ENCODE assay signal across 26 mouse cellular contexts in the genomic region with DNA sequence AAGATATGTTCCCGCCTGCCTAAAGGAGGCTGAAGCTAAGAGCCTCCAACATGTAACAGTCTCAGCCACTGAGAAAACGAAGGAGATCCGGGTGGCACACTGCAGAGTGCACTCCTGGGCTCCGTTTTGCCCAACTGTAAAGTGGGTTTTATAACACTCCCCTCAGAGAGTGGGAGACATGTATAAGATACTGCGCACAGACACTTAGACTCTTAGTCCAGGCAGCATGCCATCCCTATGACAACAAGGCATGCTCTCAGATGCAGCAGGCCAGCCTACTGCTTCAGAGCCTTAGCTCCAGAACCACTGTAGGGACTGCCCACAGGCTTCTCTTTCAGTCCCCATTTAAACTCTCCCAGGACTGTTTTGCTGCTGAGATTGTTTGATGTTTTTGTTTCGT. TPM values are rescaled to one million over a fixed set of nuclear protein-coding genes. Genes with fewer than 3 reads are reported as not detected.
DNase-seq lines count a peak whose midpoint lies in the region; ATAC-seq and TF ChIP-seq lines count a peak whose summit lies in the region.
"Had no signal": no experiment of that assay in that cellular context is flagged by ENCODE, and none has a peak within 500 bp of the region (broad histone marks: within the 10 kb centered on the region; RNA-seq: fewer than 3 reads in every experiment).

No protein-coding gene starts in this region.

- no peaks in the 10 kb centered on the region for H3K9me3 ChIP-seq in embryonic facial prominence, embryonic 13.5 days
- H3K9me3 ChIP-seq in embryonic facial prominence, embryonic 10.5 days: no peaks in the 10 kb centered on the region
- no peaks in the 10 kb centered on the region for H3K9me3 ChIP-seq in midbrain, postnatal 0 days (ENCODE audit: low read length)
- no peaks in the 10 kb centered on the region for H3K9me3 ChIP-seq in midbrain, embryonic 11.5 days (ENCODE audit: control insufficient read depth, low read length)
- H3K9me3 ChIP-seq: forebrain, embryonic 13.5 days; G1E; heart, embryonic 10.5 days; hindbrain, embryonic 13.5 days had no signal

- H3K4me1 ChIP-seq in embryonic facial prominence, embryonic 13.5 days: peaks cover 26% of the 10 kb centered on the region
- H3K4me1 ChIP-seq in embryonic facial prominence, embryonic 10.5 days: peaks cover 27% of the 10 kb centered on the region
- H3K4me1 ChIP-seq in midbrain, postnatal 0 days (ENCODE audit: insufficient read depth, low read length): peaks cover 19% of the 10 kb centered on the region; the same call in 1 of the 2 replicates
- peaks cover 11% of the 10 kb centered on the region for H3K4me1 ChIP-seq in midbrain, embryonic 11.5 days (ENCODE audit: control insufficient read depth, insufficient read depth, low read length)

- H3K27me3 ChIP-seq in embryonic facial prominence, embryonic 13.5 days: no peaks in the 10 kb centered on the region
- H3K27me3 ChIP-seq in embryonic facial prominence, embryonic 10.5 days (replicated peaks; ENCODE audit: low read depth, poor library complexity, severe bottlenecking): 0 out of 2 replicates have a peak, but pooled peaks cover 10% of the 10 kb centered on the region
- H3K27me3 ChIP-seq in midbrain, postnatal 0 days (ENCODE audit: insufficient read depth, low read length): no peaks in the 10 kb centered on the region
- no peaks in the 10 kb centered on the region for H3K27me3 ChIP-seq in midbrain, embryonic 11.5 days (ENCODE audit: control insufficient read depth, insufficient read depth, low read length)
- H3K27me3 ChIP-seq: forebrain, embryonic 13.5 days had no signal

- no peak overlapping the region for H3K4me2 ChIP-seq in embryonic facial prominence, embryonic 13.5 days
- no peak overlapping the region for H3K4me2 ChIP-seq in midbrain, postnatal 0 days (ENCODE audit: low read depth, low read length, poor library complexity, severe bottlenecking)
- H3K4me2 ChIP-seq in midbrain, embryonic 11.5 days: no peak overlapping the region
- H3K4me2 ChIP-seq: forebrain, embryonic 13.5 days; hindbrain, embryonic 13.5 days had no signal

- no peak overlapping the region for H3K9ac ChIP-seq in embryonic facial prominence, embryonic 13.5 days
- no peak overlapping the region for H3K9ac ChIP-seq in midbrain, postnatal 0 days (replicated peaks; ENCODE audit: low read length, poor library complexity, severe bottlenecking)
- no peak overlapping the region for H3K9ac ChIP-seq in midbrain, embryonic 11.5 days (ENCODE audit: low read length)

- H3K36me3 ChIP-seq in embryonic facial prominence, embryonic 13.5 days: peaks cover 6% of the 10 kb centered on the region; the same call in 1 of the 2 replicates
- no peaks in the 10 kb centered on the region for H3K36me3 ChIP-seq in embryonic facial prominence, embryonic 10.5 days (replicated peaks)
- no peaks in the 10 kb centered on the region for H3K36me3 ChIP-seq in midbrain, postnatal 0 days (ENCODE audit: insufficient read depth, low read length)
- H3K36me3 ChIP-seq in midbrain, embryonic 11.5 days (ENCODE audit: control insufficient read depth, insufficient read depth, low read length): no peaks in the 10 kb centered on the region
- H3K36me3 ChIP-seq: G1E; hindbrain, embryonic 13.5 days had no signal

- TF ChIP-seq CTCF in layer of hippocampus, adult 2 months (conservative IDR thresholded peaks at IDR 0.05): no peak
- no peak for TF ChIP-seq CTCF in midbrain, postnatal 0 days (IDR thresholded peaks at IDR 0.05)

- WGBS in embryonic facial prominence, embryonic 13.5 days: 82% methylated on average over 6 of the region's 6 CpGs
- WGBS in embryonic facial prominence, embryonic 10.5 days: 85% methylated on average over 6 of the region's 6 CpGs
- 80% methylated on average over 6 of the region's 6 CpGs for WGBS in midbrain, postnatal 0 days
- 84% methylated on average over 6 of the region's 6 CpGs for WGBS in midbrain, embryonic 11.5 days

- H3K27ac ChIP-seq in embryonic facial prominence, embryonic 13.5 days: peak overlapping the region; percentile 77
- H3K27ac ChIP-seq in embryonic facial prominence, embryonic 10.5 days (replicated peaks): no peak overlapping the region
- peak overlapping the region; percentile 51; the same call in 1 of the 2 replicates for H3K27ac ChIP-seq in layer of hippocampus, adult 2 months
- H3K27ac ChIP-seq in midbrain, postnatal 0 days (ENCODE audit: low read depth, low read length): peak overlapping the region; percentile 59; the same call in 1 of the 2 replicates
- no peak overlapping the region for H3K27ac ChIP-seq in midbrain, embryonic 11.5 days (ENCODE audit: low read depth, low read length)
- H3K27ac ChIP-seq: forebrain, embryonic 13.5 days; heart, embryonic 10.5 days; hindbrain, embryonic 13.5 days; hindbrain, postnatal 0 days had no signal

- no peak overlapping the region for H3K4me3 ChIP-seq in embryonic facial prominence, embryonic 13.5 days
- no peak overlapping the region for H3K4me3 ChIP-seq in embryonic facial prominence, embryonic 10.5 days
- no peak overlapping the region for H3K4me3 ChIP-seq in layer of hippocampus, adult 2 months
- no peak overlapping the region for H3K4me3 ChIP-seq in midbrain, postnatal 0 days (ENCODE audit: low read depth, low read length)
- no peak overlapping the region for H3K4me3 ChIP-seq in midbrain, embryonic 11.5 days (ENCODE audit: low read depth, low read length)
- H3K4me3 ChIP-seq: forebrain, embryonic 13.5 days; heart, embryonic 10.5 days; hindbrain, embryonic 13.5 days had no signal

- no peak for DNase-seq in embryonic facial prominence, embryonic 10.5 days (ENCODE audit: low spot score)
- DNase-seq in layer of hippocampus, adult 2 months (ENCODE audit: low spot score in 2 of 2): no peak
- DNase-seq in layer of hippocampus, adult 18-20 months (ENCODE audit: low spot score in 2 of 2): no peak
- no peak for DNase-seq in midbrain, postnatal 0 days (ENCODE audit: low spot score)
- DNase-seq in midbrain, embryonic 11.5 days (ENCODE audit: low spot score, missing footprints): no peak
- no peak for DNase-seq in adrenal gland, postnatal 36 days
- DNase-seq: adrenal gland, postnatal 10 days; B cell, adult 2 months; cerebellum, adult 18-20 months; cerebellum, adult 9-11 months; cerebellum, postnatal 36 days; gastrocnemius, postnatal 10 days; heart, adult 18-20 months; heart, postnatal 10 days; heart, postnatal 4 days had no signal

- no peak for ATAC-seq in embryonic facial prominence, embryonic 13.5 days (ENCODE audit: insufficient number of reproducible peaks, insufficient read depth, low FRiP score, low TSS enrichment, low read depth)
- ATAC-seq in midbrain, postnatal 0 days (ENCODE audit: low FRiP score): no peak
- no peak for ATAC-seq in midbrain, embryonic 11.5 days (ENCODE audit: low FRiP score)
- ATAC-seq: CD4-positive, CD25-positive, alpha-beta regulatory T cell, adult 4 months; forebrain, embryonic 13.5 days had no signal

RNA-seq across cellular contexts. Expression of a gene that starts 9.4 kb away (rescaled TPM):
- polyA plus RNA-seq in embryonic facial prominence, embryonic 13.5 days (2015; fragmentation: Nextera tagmentation; extraction: Ambion mirVana): not detected in 2 replicates
- not detected in 2 replicates for polyA plus RNA-seq in embryonic facial prominence, embryonic 10.5 days (2016; fragmentation: Nextera tagmentation; extraction: Ambion mirVana)
- total RNA-seq in layer of hippocampus, adult 2 months (2021): not detected
- total RNA-seq in layer of hippocampus, adult 18-20 months (2021): not detected
- 0.05 TPM in 1 of 2 replicates, not detected in the other for total RNA-seq in midbrain, postnatal 0 days (2014; rRNA removed)
- not detected in 2 replicates for polyA plus RNA-seq in midbrain, postnatal 0 days (2015; fragmentation: Nextera tagmentation; extraction: Ambion mirVana)
- polyA plus RNA-seq in midbrain, embryonic 11.5 days (2014; fragmentation: Nextera tagmentation; extraction: Ambion mirVana): not detected in 2 replicates
- not detected for total RNA-seq in adrenal gland, postnatal 36 days (2021)
- total RNA-seq: adrenal gland, postnatal 10 days; gastrocnemius, postnatal 10 days; gastrocnemius, postnatal 4 days; heart, adult 18-20 months; heart, postnatal 10 days; heart, postnatal 4 days; hindbrain, postnatal 0 days had no signal
- polyA plus RNA-seq: CD4-positive, CD25-positive, alpha-beta regulatory T cell, adult 4 months; embryonic facial prominence, embryonic 11.5 days; forebrain, embryonic 13.5 days; G1E; heart, embryonic 10.5 days; heart, embryonic 14.5 days; hindbrain, embryonic 13.5 days; hindbrain, postnatal 0 days; intestine, embryonic 14.5 days had no signal

RNA-seq across cellular contexts. Expression of a gene that starts 12.2 kb away (rescaled TPM):
- 5.1 and 6.3 TPM in 2 replicates for polyA plus RNA-seq in embryonic facial prominence, embryonic 13.5 days (2015; fragmentation: Nextera tagmentation; extraction: Ambion mirVana)
- 0.65 and 1.1 TPM in 2 replicates for polyA plus RNA-seq in embryonic facial prominence, embryonic 10.5 days (2016; fragmentation: Nextera tagmentation; extraction: Ambion mirVana)
- total RNA-seq in layer of hippocampus, adult 2 months (2021): 1 to 10 TPM; 1.3 to 2.4 TPM
- 1 to 10 TPM; 1.9 TPM for total RNA-seq in layer of hippocampus, adult 18-20 months (2021)
- 1.2 and 1.8 TPM in 2 replicates for total RNA-seq in midbrain, postnatal 0 days (2014; rRNA removed)
- 1.1 and 1.2 TPM in 2 replicates for polyA plus RNA-seq in midbrain, postnatal 0 days (2015; fragmentation: Nextera tagmentation; extraction: Ambion mirVana)
- polyA plus RNA-seq in midbrain, embryonic 11.5 days (2014; fragmentation: Nextera tagmentation; extraction: Ambion mirVana): 0.60 and 0.80 TPM in 2 replicates
- 10 to 100 TPM in 1 of 2 experiments, 1 to 10 TPM in 1; 5.2 to 11.9 TPM for total RNA-seq in adrenal gland, postnatal 36 days (2021)
- total RNA-seq: G1E had no signal
- polyA plus RNA-seq: CD4-positive, CD25-positive, alpha-beta regulatory T cell, adult 4 months had no signal

RNA-seq across cellular contexts. Expression of a gene that starts 16.6 kb away (rescaled TPM):
- 9.1 and 9.7 TPM in 2 replicates for polyA plus RNA-seq in embryonic facial prominence, embryonic 13.5 days (2015; fragmentation: Nextera tagmentation; extraction: Ambion mirVana)
- polyA plus RNA-seq in embryonic facial prominence, embryonic 10.5 days (2016; fragmentation: Nextera tagmentation; extraction: Ambion mirVana): 7.6 and 7.9 TPM in 2 replicates
- total RNA-seq in layer of hippocampus, adult 2 months (2021): 100 to 1,000 TPM; 532 to 547 TPM
- 100 to 1,000 TPM; 554 to 575 TPM for total RNA-seq in layer of hippocampus, adult 18-20 months (2021)
- 133 and 153 TPM in 2 replicates for total RNA-seq in midbrain, postnatal 0 days (2014; rRNA removed)
- 136 and 149 TPM in 2 replicates for polyA plus RNA-seq in midbrain, postnatal 0 days (2015; fragmentation: Nextera tagmentation; extraction: Ambion mirVana)
- polyA plus RNA-seq in midbrain, embryonic 11.5 days (2014; fragmentation: Nextera tagmentation; extraction: Ambion mirVana): 6.3 and 6.7 TPM in 2 replicates
- total RNA-seq in adrenal gland, postnatal 36 days (2021): 1 to 10 TPM; 2.9 to 3.6 TPM
- total RNA-seq: heart, adult 18-20 months; heart, postnatal 4 days had no signal
- polyA plus RNA-seq: CD4-positive, CD25-positive, alpha-beta regulatory T cell, adult 4 months; G1E had no signal

RNA-seq across cellular contexts. Expression of a gene that starts 30.9 kb away (rescaled TPM):
- polyA plus RNA-seq in embryonic facial prominence, embryonic 13.5 days (2015; fragmentation: Nextera tagmentation; extraction: Ambion mirVana): 14.7 and 14.9 TPM in 2 replicates
- 12.2 and 12.7 TPM in 2 replicates for polyA plus RNA-seq in embryonic facial prominence, embryonic 10.5 days (2016; fragmentation: Nextera tagmentation; extraction: Ambion mirVana)
- 10 to 100 TPM; 26.9 to 27.6 TPM for total RNA-seq in layer of hippocampus, adult 2 months (2021)
- total RNA-seq in layer of hippocampus, adult 18-20 months (2021): 10 to 100 TPM; 25.9 to 27.4 TPM
- total RNA-seq in midbrain, postnatal 0 days (2014; rRNA removed): 23.9 and 24.9 TPM in 2 replicates
- polyA plus RNA-seq in midbrain, postnatal 0 days (2015; fragmentation: Nextera tagmentation; extraction: Ambion mirVana): 16.7 and 18.1 TPM in 2 replicates
- polyA plus RNA-seq in midbrain, embryonic 11.5 days (2014; fragmentation: Nextera tagmentation; extraction: Ambion mirVana): 14.8 and 16.8 TPM in 2 replicates
- total RNA-seq in adrenal gland, postnatal 36 days (2021): 10 to 100 TPM; 17.7 to 19.8 TPM

RNA-seq across cellular contexts. Expression of a gene that starts 31.1 kb away (rescaled TPM):
- 23.8 and 29.0 TPM in 2 replicates for polyA plus RNA-seq in embryonic facial prominence, embryonic 13.5 days (2015; fragmentation: Nextera tagmentation; extraction: Ambion mirVana)
- polyA plus RNA-seq in embryonic facial prominence, embryonic 10.5 days (2016; fragmentation: Nextera tagmentation; extraction: Ambion mirVana): 38.8 and 41.5 TPM in 2 replicates
- total RNA-seq in layer of hippocampus, adult 2 months (2021): 10 to 100 TPM; 23.1 to 23.9 TPM
- total RNA-seq in layer of hippocampus, adult 18-20 months (2021): 10 to 100 TPM; 17.1 to 18.9 TPM
- 9.0 and 11.4 TPM in 2 replicates for total RNA-seq in midbrain, postnatal 0 days (2014; rRNA removed)
- 11.6 and 12.0 TPM in 2 replicates for polyA plus RNA-seq in midbrain, postnatal 0 days (2015; fragmentation: Nextera tagmentation; extraction: Ambion mirVana)
- polyA plus RNA-seq in midbrain, embryonic 11.5 days (2014; fragmentation: Nextera tagmentation; extraction: Ambion mirVana): 27.7 and 37.2 TPM in 2 replicates
- total RNA-seq in adrenal gland, postnatal 36 days (2021): 1 to 10 TPM; 2.0 to 3.0 TPM

Comparison
In these comparisons a context has a peak if more than half of its experiments do, and no peak if none do; other contexts are left out.
1. H3K27ac ChIP-seq: peak in embryonic facial prominence, embryonic 13.5 days (single experiment), layer of hippocampus, adult 2 months (single experiment) and midbrain, postnatal 0 days (single experiment); none in embryonic facial prominence, embryonic 10.5 days (single experiment) and midbrain, embryonic 11.5 days (single experiment).
2. RNA of a gene that starts 16.6 kb away (total RNA-seq): 554 to 575 TPM in layer of hippocampus, adult 18-20 months, 532 to 547 TPM in layer of hippocampus, adult 2 months and 133 to 153 TPM in midbrain, postnatal 0 days; 2.9 to 3.6 TPM in adrenal gland, postnatal 36 days; every median in the first group is over 10 times any median in the second.